Mouse (Mus musculus): Measurements from ENCODE around the gene Sst.
"Not testable (repeated sequence)": the region's sequence is repeated elsewhere in the genome, so short reads cannot be mapped to it uniquely, and the experiment has no call there.

The Sst gene

DNA sequence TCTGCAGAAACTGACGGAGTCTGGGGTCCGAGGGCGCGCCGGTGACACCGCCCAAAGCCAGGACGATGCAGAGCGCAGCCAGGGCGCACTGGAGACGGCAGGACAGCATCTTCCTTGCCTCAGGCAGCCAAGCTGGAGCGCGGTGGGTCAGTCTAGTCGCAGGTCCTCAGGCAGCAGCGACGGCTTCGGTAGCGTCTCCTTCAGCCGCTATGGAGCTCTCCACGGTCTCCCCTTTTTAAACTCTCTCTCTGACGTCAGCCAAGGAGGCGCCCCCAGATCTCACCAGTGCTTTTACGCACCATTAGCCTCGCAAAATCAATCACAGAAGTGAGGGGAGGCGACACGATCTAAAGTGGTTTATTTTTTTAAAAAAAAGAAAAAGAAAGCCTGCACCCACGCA, at the start of gene Sst:
TSS of gene Sst (minus strand) at position 323 of the 400 bp plus-strand sequence.
- DNase-seq (ENCODE audit: low read depth, low spot score) = no peak

DNA sequence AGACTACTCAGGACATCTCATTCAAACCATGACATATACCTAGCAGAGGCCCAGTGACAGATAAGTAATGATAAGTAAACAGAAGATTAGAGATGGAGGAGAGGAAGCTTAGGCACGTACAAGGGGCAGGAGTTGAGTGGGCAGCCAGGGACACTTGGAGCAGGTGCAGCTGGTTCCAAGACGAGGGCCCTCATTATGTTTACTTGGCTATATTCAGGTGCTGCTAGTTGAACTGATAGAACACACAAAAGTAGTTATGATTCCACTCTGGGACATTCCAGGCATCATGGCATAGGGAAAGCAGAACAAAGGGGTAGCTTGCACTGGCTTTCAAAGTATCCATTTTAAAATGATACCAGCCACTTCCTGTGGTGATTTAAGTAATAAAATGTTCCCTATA, 43.6 kb upstream of the Sst start:
- no peak for DNase-seq (ENCODE audit: low read depth, low spot score)

DNA sequence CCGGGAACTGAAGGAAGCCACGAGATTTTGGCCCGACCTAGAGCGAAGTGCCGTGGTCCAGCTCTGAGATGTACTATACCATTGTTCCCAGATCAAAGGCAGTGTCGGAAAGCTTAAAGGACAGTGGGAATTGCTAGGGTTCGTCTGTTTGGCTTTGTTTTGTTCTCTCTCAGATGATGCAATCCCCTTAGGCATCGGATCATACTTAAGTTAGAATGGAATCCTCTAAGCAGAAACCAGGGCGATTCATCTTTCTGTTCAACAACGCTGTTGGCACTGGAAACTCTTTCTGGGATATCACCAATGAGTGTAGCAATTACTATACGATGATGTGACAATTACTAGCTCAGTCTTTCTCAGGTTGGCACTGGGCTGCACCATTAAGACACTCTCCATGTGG, 41.5 kb upstream of the Sst start, which contains the start of gene Rtp2:
TSS of gene Rtp2 (minus strand) at position 101 of the 400 bp plus-strand sequence.
- DNase-seq (ENCODE audit: low read depth, low spot score) = no peak

DNA sequence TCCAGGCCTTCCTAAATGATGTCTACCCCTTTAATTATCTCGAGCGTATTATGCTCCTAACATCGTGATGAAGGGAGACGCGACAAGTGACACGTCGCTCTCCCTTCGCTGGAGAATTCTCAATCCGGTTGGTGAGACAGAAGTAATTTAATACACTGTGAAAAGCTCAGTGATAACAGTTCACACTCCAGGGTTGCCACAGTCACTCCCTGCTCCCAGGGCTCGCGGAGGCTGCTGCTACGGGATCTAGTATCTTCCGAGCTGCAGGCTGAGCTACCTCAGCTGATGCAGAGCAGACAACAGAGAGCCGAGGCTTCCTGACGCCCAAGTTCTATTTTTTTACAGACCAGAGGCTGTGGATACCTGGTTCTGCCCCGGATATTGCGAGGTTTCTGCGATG, 40.5 kb upstream of the Sst start:
- no peak for DNase-seq (ENCODE audit: low read depth, low spot score)

GRCm38 (mm10) chr16:23930426-23931073, 39.8 kb upstream of the Sst start:
- no peak for DNase-seq (ENCODE audit: low read depth, low spot score)

- peak; percentile 72 for DNase-seq (ENCODE audit: low read depth, low spot score)
Observed at GRCm38 (mm10) chr16:23927301-23928114, 36.8 kb upstream of the Sst start.

GRCm38 (mm10) chr16:23922906-23923305, 32.1 kb upstream of the Sst start:
- no peak for DNase-seq (ENCODE audit: low read depth, low spot score)

- DNase-seq (ENCODE audit: low read depth, low spot score) = no peak
Observed at GRCm38 (mm10) chr16:23921697-23922096, 30.9 kb upstream of the Sst start.

DNA sequence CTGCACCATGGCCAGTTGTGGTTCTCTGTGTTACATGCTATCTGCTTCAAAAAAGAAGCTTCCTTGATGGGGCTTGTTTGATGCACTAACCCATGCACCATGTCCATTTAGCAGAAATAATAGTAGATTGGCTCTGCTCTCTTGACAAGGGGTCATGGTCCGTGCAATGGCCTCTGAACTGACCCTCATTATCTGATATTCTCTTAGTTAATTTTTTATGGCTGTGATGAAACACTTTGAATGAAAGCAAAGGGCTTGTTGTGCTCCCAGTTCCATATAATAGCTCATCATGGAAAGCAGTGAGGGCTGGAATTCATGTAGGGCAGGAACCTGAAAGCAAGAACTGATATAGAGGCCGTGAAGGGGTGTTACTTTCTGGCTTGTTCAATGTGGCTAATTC, 28.7 kb upstream of the Sst start:
- DNase-seq (ENCODE audit: low read depth, low spot score) = no peak

DNA sequence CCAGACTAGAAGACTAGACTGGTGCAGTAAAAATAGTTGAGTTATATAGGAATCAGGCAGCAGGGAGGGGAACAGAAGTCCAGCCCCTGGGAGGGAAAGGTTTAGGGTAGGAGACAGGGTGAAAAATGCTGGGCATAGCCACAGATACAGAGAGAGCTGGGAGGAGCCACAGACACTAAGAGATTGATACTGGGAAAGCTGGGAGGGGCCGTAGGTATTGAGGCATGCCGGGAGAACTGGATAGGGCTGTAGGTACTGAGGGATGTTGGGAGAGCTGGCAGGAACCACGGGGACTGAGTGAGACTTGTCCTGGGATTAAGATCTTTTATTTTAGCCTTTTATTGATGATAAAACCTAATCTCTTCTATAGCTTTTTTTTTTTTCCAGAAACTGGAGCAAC, 22.6 kb upstream of the Sst start:
- no peak for DNase-seq (ENCODE audit: low read depth, low spot score)

DNA sequence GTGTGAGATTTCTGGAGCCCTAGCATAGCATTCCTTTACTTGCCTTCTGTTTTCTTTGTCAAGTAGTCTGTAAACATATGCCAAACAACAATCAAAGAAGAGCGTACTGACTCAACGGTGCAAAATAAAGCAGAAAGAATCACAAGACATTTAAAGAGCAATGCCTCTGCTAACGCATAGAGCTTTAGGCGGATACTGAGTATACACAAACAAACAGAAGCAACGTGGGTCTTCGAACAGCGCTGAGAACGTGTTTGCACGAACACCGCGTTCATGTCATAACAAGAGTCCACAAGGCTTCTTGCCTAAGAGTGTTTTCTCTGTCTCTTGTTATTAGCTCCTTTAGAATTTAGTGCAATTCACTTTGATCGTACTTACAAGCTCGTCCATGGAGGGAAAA, 22.0 kb upstream of the Sst start:
- DNase-seq (ENCODE audit: low read depth, low spot score) = no peak

- DNase-seq (ENCODE audit: low read depth, low spot score) = not testable (repeated sequence)
Observed at GRCm38 (mm10) chr16:23909015-23909354, 18.2 kb upstream of the Sst start.

DNA sequence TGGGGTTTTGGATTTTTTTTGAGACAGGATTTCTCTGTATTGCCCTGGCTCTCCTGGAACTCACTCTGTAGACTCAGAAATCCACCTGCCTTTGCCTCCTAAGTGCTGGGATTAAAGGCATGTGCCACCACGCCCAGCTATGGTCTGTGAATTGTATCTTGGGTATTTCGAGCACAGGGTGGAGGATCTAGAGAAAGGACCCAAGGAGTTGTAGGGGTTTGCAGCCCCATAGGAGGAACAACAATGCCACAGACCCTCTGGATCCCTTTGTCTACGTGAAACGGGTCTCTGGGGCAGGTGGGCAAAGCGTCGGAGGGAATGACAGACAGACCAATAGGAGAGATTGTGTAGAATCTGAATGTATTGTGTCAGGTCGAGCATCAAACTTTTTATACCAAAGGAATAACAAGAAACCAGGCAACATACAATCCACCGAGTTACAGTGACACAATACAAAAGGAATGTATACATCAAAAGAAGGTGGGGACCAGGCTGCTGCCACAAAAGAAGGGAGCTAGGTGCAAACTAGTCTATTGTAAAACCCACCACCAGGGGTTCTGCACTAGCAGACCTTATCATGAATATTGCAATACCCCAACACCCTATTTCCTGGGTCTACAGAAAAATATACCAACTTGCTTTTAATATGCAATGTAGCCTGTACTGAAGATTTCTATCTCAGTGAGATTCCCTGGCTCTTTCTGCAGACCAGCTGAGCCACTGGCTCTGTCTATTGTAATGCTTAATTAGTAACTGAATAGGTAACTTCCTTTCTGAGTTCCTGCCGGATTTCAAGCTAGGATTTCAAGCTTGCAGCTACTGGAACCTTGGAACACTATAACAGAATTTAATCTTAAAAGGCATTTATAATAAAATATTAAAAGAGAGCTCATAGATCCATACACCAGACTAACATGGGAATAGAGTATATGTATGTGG, 17.6 kb upstream of the Sst start:
- DNase-seq (ENCODE audit: low read depth, low spot score) = not testable (repeated sequence)

DNA sequence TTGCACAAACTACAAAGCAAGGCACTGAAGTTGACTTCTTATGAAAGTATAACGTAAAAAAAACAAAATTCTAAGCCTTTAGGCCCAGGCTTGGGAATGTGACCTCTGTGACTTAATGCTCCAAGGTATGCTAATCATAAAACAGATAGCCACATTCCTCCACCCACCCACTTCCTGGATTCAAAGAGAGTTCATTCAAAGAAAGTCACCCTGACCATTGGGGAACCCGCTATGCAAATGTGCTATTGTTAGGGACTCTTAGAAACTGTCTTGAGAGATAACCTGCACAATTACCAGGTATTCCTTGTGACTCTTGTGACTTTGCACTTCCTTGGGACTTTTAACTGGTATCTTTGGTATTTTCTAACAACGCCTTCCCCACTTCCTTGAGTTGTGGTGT, 15.8 kb upstream of the Sst start:
- not testable (repeated sequence) for DNase-seq (ENCODE audit: low read depth, low spot score)

DNA sequence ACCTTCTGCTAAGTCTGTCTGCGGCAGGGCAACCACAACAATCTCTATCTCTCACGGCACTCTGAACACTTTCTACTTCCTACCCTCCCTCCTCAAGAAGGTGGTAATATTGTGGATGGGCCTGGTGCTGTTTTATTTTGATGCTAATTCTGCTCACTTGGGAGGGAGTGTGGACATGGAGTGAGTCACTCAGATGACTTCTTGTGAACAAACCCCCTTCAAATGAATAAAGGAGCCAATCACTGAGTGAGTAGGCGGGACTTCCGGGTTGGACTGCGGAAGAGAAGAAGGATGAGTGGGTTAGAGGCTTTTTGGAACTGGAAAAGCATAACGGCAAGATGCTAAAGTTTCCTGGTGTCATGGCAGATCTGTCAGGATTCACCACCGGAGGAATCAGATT, 10.7 kb upstream of the Sst start:
- no peak for DNase-seq (ENCODE audit: low read depth, low spot score)

DNA sequence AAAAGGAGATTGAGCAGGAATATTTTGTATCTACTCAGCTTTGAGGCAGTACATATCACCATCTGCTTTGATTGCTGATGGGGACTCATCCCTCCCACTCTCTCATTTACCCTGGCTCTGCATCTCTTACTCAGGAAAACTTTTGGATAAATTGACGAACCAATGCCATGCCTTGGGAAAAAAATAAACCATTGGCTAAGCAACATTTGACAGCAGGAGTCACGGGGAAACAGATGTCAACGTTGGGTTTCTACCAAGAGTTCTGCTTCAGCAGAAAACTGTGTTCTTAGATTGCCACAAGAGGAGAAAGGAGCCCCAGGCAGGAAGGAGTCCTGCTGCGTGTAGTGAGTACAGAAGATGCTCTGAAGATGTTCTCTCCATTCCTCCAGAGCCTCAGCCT, 9.3 kb upstream of the Sst start:
- no peak for DNase-seq (ENCODE audit: low read depth, low spot score)

DNA sequence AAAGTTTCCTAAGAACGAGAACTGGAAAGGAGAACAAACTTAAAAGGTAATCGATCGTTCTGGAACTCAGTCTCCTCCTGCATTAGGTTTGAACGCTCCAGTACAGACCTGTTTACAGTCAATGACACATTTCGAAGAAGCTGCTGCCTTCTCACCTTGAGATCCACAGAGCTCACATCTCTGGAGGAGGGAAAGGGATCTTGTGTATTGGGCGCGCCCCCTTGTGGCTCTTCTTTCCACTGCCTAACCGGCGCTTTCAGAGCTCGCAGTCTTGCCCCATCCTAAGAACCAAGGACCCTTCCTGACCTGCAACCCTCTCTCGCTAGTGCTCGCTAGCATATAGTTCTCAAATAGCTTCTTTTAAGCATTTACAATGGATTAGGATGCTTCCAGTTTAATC, 8.1 kb upstream of the Sst start:
- peak; percentile 80 for DNase-seq (ENCODE audit: low read depth, low spot score)

DNA sequence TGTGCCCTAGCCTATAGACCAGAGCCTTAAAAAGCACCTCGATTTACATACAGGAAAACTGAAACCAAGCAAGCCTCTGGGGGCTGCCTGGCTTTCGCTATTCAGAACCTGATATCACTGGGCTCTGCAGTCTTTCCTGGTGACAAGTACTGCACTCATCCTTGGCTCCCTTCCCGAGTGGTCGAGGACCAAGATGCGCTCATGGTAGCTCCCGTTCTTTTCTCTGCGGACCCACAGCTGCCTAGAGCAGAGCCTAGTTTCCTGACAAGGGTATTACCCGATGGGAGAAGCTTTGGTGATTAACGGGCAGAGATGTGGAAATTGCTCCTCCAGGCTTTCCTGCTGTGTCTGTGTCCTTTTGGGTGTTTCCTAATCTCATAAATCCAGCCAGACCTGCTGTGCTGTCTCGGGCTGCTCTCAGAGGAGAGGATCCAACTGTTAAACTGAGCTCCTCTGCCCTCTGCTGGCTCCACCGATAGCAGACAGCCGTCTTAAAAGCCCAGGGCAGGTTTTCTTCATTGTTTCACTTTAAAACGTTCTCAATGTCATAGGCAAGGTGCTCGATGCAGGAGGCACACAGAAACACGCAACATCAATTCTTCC, 7.3 kb upstream of the Sst start:
- peak; percentile 80 for DNase-seq (ENCODE audit: low read depth, low spot score)

DNA sequence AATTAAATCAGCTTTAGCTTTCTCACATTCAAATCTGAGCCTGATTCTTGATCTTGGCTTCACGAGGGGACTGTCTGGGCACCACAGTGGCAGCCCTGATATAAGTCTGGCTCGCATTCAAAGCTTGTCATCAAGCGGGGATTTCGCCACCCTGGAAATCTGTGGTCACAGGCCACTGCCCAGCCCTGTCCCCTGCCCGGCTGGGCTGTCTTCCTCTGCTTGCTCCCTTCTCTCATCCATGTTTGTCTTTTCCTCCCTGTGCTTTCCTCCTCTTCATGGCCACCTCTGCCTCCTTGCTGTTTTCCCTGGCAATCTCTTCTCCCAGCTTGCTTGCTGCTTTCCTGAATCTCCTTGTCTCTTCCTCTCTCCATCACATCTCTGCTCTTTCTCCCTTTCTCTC, 6.7 kb upstream of the Sst start:
- DNase-seq (ENCODE audit: low read depth, low spot score) = no peak

DNA sequence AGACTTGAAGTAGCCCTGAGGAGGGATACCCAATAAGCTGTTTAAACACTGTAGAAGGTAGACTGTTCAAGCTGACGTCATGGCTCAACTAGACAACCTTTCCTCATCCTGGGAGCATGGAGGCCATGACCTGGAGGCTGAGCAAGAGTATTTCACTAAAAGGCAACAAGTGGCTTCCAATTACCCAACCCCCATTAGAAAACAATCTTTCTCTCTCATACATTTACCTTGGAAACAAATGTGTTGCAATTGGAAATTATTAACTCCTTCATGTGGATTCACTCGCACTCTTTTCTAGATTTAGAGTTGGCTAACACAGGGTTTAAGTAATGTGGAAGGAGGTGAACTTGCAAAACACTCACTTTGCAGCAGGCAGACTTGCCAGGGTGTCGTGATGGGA, 4.4 kb upstream of the Sst start:
- no peak for DNase-seq (ENCODE audit: low read depth, low spot score)

- DNase-seq (ENCODE audit: low read depth, low spot score) = no peak
Observed at GRCm38 (mm10) chr16:23890151-23890550, 607 bp downstream of the Sst start.
